Mouse (Mus musculus) erythroblast, embryonic 14.5 days (primary cell): ENCODE data around the gene Atoh8. TPM values are rescaled to one million over a fixed set of nuclear protein-coding genes. Genes with fewer than 3 reads are reported as not detected.
A peak's percentile ranks its signal among the peaks of the same experiment; 100 is the strongest.

Experiments
- H3K27me3 ChIP-seq: 2 replicates; pipeline ENCODE4 v1.6.1; 2012; ENCODE audit warnings: inconsistent platforms; ENCODE audit not compliant: control insufficient read depth
- H3K36me3 ChIP-seq: 2 replicates; pipeline ENCODE4 v1.6.1; 2012; ENCODE audit warnings: mild to moderate bottlenecking, inconsistent platforms; ENCODE audit not compliant: control insufficient read depth
- H3K4me1 ChIP-seq: 2 replicates; pipeline ENCODE4 v1.6.1; 2012; ENCODE audit warnings: inconsistent platforms; ENCODE audit not compliant: control insufficient read depth
- H3K4me3 ChIP-seq: replicated peaks from 2 replicates; pipeline ENCODE3; 2012; ENCODE audit warnings: moderate library complexity, mild to moderate bottlenecking, inconsistent platforms
- H3K9me3 ChIP-seq: 2 replicates; pipeline ENCODE4 v1.6.1; 2012; ENCODE audit warnings: low read length, inconsistent platforms, mixed read lengths; ENCODE audit not compliant: control insufficient read depth
- GATA1 ChIP-seq: IDR thresholded peaks from 2 replicates; pipeline ENCODE4 v1.6.1; 2012; ENCODE audit warnings: low read length, inconsistent platforms, mixed read lengths
- TAL1 ChIP-seq: IDR thresholded peaks from 3 replicates; pipeline ENCODE4 v1.6.1; 2012; ENCODE audit warnings: low read length, inconsistent platforms, mixed read lengths
- polyA plus RNA-seq: library from polyadenylated mRNA; stranded (reverse); fragments of >175 nt; gene quantifications from 2 replicates; pipeline ENCODE4 v1.2.3, GENCODE M21; 2012

Atoh8 gene
- polyA plus RNA-seq, 1 experiment: not detected

GRCm38 (mm10) chr6:72273153-72273552 lies 37.8 kb upstream of the Atoh8 start:
- TF ChIP-seq GATA1 (no peak), TAL1 (no peak)
- Histone ChIP-seq H3K4me1 (peaks cover 75% of the 10 kb centered on the region), H3K36me3 (peaks cover 15% of the 10 kb centered on the region), H3K27me3 (peaks cover 33% of the 10 kb centered on the region), H3K9me3 (peaks cover 8% of the 10 kb centered on the region), H3K4me3 (peak overlapping the region; percentile 38)

GRCm38 (mm10) chr6:72272161-72272696 lies 36.9 kb upstream of the Atoh8 start:
- TF ChIP-seq TAL1 (no peak), GATA1 (no peak)
- Histone ChIP-seq H3K4me1 (peaks cover 66% of the 10 kb centered on the region), H3K36me3 (peaks cover 12% of the 10 kb centered on the region), H3K9me3 (peaks cover 8% of the 10 kb centered on the region), H3K27me3 (peaks cover 42% of the 10 kb centered on the region), H3K4me3 (no peak overlapping the region)

GRCm38 (mm10) chr6:72270952-72271519 lies 35.7 kb upstream of the Atoh8 start:
- Histone ChIP-seq H3K27me3 (peaks cover 54% of the 10 kb centered on the region), H3K4me3 (no peak overlapping the region), H3K36me3 (0 out of 2 replicates have a peak, but pooled peaks cover 2% of the 10 kb centered on the region)

GRCm38 (mm10) chr6:72270258-72270657 lies 34.9 kb upstream of the Atoh8 start:
- Histone ChIP-seq H3K36me3 (no peaks in the 10 kb centered on the region), H3K4me3 (no peak overlapping the region), H3K9me3 (no peaks in the 10 kb centered on the region), H3K4me1 (peaks cover 56% of the 10 kb centered on the region), H3K27me3 (peaks cover 62% of the 10 kb centered on the region)
- TF ChIP-seq GATA1: no peak
- no peak for TF ChIP-seq TAL1

More at GRCm38 (mm10) chr6:72270952-72271519, 35.7 kb upstream of the Atoh8 start:
- TF ChIP-seq GATA1: no peak
- TF ChIP-seq TAL1: no peak
- Histone ChIP-seq H3K9me3 (no peaks in the 10 kb centered on the region), H3K4me1 (peaks cover 55% of the 10 kb centered on the region)

GRCm38 (mm10) chr6:72268149-72268847 lies 32.9 kb upstream of the Atoh8 start:
- H3K9me3 ChIP-seq: no peaks in the 10 kb centered on the region
- H3K36me3 ChIP-seq: no peaks in the 10 kb centered on the region
- TF ChIP-seq GATA1 (no peak), TAL1 (no peak)
- peaks cover 76% of the 10 kb centered on the region for H3K27me3 ChIP-seq
- peaks cover 46% of the 10 kb centered on the region for H3K4me1 ChIP-seq
- no peak overlapping the region for H3K4me3 ChIP-seq

- Histone ChIP-seq H3K9me3 (no peaks in the 10 kb centered on the region), H3K4me1 (peaks cover 30% of the 10 kb centered on the region), H3K4me3 (no peak overlapping the region), H3K27me3 (peaks cover 77% of the 10 kb centered on the region), H3K36me3 (no peaks in the 10 kb centered on the region)
- no peak for TF ChIP-seq TAL1
- no peak for TF ChIP-seq GATA1
Observed at GRCm38 (mm10) chr6:72265664-72266063, 30.3 kb upstream of the Atoh8 start.

GRCm38 (mm10) chr6:72263679-72264265 lies 28.4 kb upstream of the Atoh8 start:
- peaks cover 26% of the 10 kb centered on the region for H3K4me1 ChIP-seq
- H3K4me3 ChIP-seq: no peak overlapping the region
- TF ChIP-seq TAL1 (no peak), GATA1 (no peak)
- no peaks in the 10 kb centered on the region for H3K9me3 ChIP-seq
- no peaks in the 10 kb centered on the region for H3K36me3 ChIP-seq
- H3K27me3 ChIP-seq: peaks cover 72% of the 10 kb centered on the region

- no peaks in the 10 kb centered on the region for H3K9me3 ChIP-seq
- peaks cover 26% of the 10 kb centered on the region for H3K4me1 ChIP-seq
- H3K36me3 ChIP-seq: no peaks in the 10 kb centered on the region
- no peak for TF ChIP-seq TAL1
- TF ChIP-seq GATA1: no peak
- H3K27me3 ChIP-seq: peaks cover 53% of the 10 kb centered on the region
- H3K4me3 ChIP-seq: no peak overlapping the region
Observed at GRCm38 (mm10) chr6:72261683-72262320, 26.4 kb upstream of the Atoh8 start.
